24 mouse cellular contexts compared by ENCODE assay signal in genomic region chr3:129386522-129386921, GRCm38 (mm10). TPM values are rescaled to one million over a fixed set of nuclear protein-coding genes. Genes with fewer than 3 reads are reported as not detected.
A peak's percentile ranks its signal among the peaks of the same experiment; 100 is the strongest.
DNase-seq lines count a peak whose midpoint lies in the region; ATAC-seq lines count a peak whose summit lies in the region.
"Had no signal": no experiment of that assay in that cellular context is flagged by ENCODE, and none has a peak within 500 bp of the region (broad histone marks: within the 10 kb centered on the region; RNA-seq: fewer than 3 reads in every experiment).

No protein-coding gene starts in this region.

- no peaks in the 10 kb centered on the region for H3K36me3 ChIP-seq in forebrain, embryonic 12.5 days (replicated peaks)
- H3K36me3 ChIP-seq in forebrain, embryonic 10.5 days (replicated peaks) = no peaks in the 10 kb centered on the region
- H3K36me3 ChIP-seq in kidney, embryonic 14.5 days (ENCODE audit: control insufficient read depth, insufficient read depth, low read length) = no peaks in the 10 kb centered on the region
- no peaks in the 10 kb centered on the region for H3K36me3 ChIP-seq in kidney, embryonic 15.5 days
- no peaks in the 10 kb centered on the region for H3K36me3 ChIP-seq in midbrain, embryonic 13.5 days
- H3K36me3 ChIP-seq: embryonic facial prominence, embryonic 15.5 days; heart, embryonic 10.5 days had no signal

- H3K4me1 ChIP-seq in forebrain, embryonic 12.5 days = peaks cover 8% of the 10 kb centered on the region
- peaks cover 20% of the 10 kb centered on the region for H3K4me1 ChIP-seq in forebrain, embryonic 10.5 days
- H3K4me1 ChIP-seq in kidney, embryonic 14.5 days (ENCODE audit: control insufficient read depth, insufficient read depth, low read length) = peaks cover 8% of the 10 kb centered on the region
- H3K4me1 ChIP-seq in kidney, embryonic 15.5 days = peaks cover 25% of the 10 kb centered on the region; the same call in 1 of the 2 replicates
- H3K4me1 ChIP-seq in midbrain, embryonic 13.5 days (replicated peaks) = no peaks in the 10 kb centered on the region
- H3K4me1 ChIP-seq: heart, embryonic 10.5 days had no signal

- no peak overlapping the region for H3K4me3 ChIP-seq in forebrain, embryonic 12.5 days (replicated peaks)
- no peak overlapping the region for H3K4me3 ChIP-seq in forebrain, embryonic 10.5 days
- H3K4me3 ChIP-seq in kidney, embryonic 14.5 days (ENCODE audit: low read length) = no peak overlapping the region
- no peak overlapping the region for H3K4me3 ChIP-seq in kidney, embryonic 15.5 days (replicated peaks)
- H3K4me3 ChIP-seq in midbrain, embryonic 13.5 days (replicated peaks) = no peak overlapping the region
- H3K4me3 ChIP-seq: embryonic facial prominence, embryonic 15.5 days; erythroblast, embryonic 14.5 days; gastrocnemius, adult 2 months; heart, embryonic 10.5 days had no signal

- no peak for DNase-seq in forebrain, embryonic 10.5 days (ENCODE audit: extremely low spot score, low spot score)
- peak; percentile 42 for DNase-seq in forelimb bud, embryonic 11.5 days (ENCODE audit: low read depth, low spot score)
- peak; percentile 12 for DNase-seq in mesoderm, embryonic 11.5 days (ENCODE audit: low read depth, low spot score)
- no peak for DNase-seq in layer of hippocampus, adult 8-10 months (ENCODE audit: low spot score in 2 of 2)
- DNase-seq: adrenal gland, adult 2 months; adrenal gland, postnatal 25 days; cerebellum, adult 2 months; cerebellum, postnatal 10 days; forebrain, postnatal 0 days; gastrocnemius, adult 2 months; gastrocnemius, postnatal 25 days; heart, postnatal 10 days; heart, postnatal 4 days had no signal

- H3K4me2 ChIP-seq in forebrain, embryonic 12.5 days = no peak overlapping the region
- no peak overlapping the region for H3K4me2 ChIP-seq in kidney, embryonic 14.5 days (replicated peaks; ENCODE audit: low read depth, low read length)
- H3K4me2 ChIP-seq in kidney, embryonic 15.5 days = no peak overlapping the region
- H3K4me2 ChIP-seq in midbrain, embryonic 13.5 days (replicated peaks) = no peak overlapping the region
- H3K4me2 ChIP-seq: embryonic facial prominence, embryonic 15.5 days; hindbrain, embryonic 14.5 days had no signal

- no peak; the same call in 1 of the 2 replicates for ATAC-seq in forebrain, embryonic 12.5 days (ENCODE audit: low FRiP score)
- ATAC-seq in kidney, embryonic 14.5 days (ENCODE audit: low FRiP score, low TSS enrichment) = 0 out of 2 replicates have a peak, but pooled peaks have one; percentile 32
- no peak for ATAC-seq in kidney, embryonic 15.5 days (replicated peaks; ENCODE audit: low FRiP score)
- no peak for ATAC-seq in midbrain, embryonic 13.5 days
- ATAC-seq: forebrain, postnatal 0 days; intestine, embryonic 16.5 days had no signal

- no peaks in the 10 kb centered on the region for H3K27me3 ChIP-seq in forebrain, embryonic 12.5 days
- H3K27me3 ChIP-seq in forebrain, embryonic 10.5 days (ENCODE audit: poor library complexity, severe bottlenecking) = no peaks in the 10 kb centered on the region
- no peaks in the 10 kb centered on the region for H3K27me3 ChIP-seq in kidney, embryonic 14.5 days (ENCODE audit: control insufficient read depth, insufficient read depth, low read length)
- no peaks in the 10 kb centered on the region for H3K27me3 ChIP-seq in kidney, embryonic 15.5 days
- H3K27me3 ChIP-seq in midbrain, embryonic 13.5 days = no peaks in the 10 kb centered on the region
- H3K27me3 ChIP-seq: embryonic facial prominence, embryonic 15.5 days had no signal

- H3K9ac ChIP-seq in forebrain, embryonic 12.5 days = no peak overlapping the region
- no peak overlapping the region for H3K9ac ChIP-seq in kidney, embryonic 14.5 days (ENCODE audit: low read depth, low read length)
- no peak overlapping the region for H3K9ac ChIP-seq in kidney, embryonic 15.5 days
- H3K9ac ChIP-seq in midbrain, embryonic 13.5 days (replicated peaks) = no peak overlapping the region
- H3K9ac ChIP-seq: embryonic facial prominence, embryonic 15.5 days; forebrain, postnatal 0 days; hindbrain, embryonic 14.5 days had no signal

- H3K9me3 ChIP-seq in forebrain, embryonic 12.5 days = no peaks in the 10 kb centered on the region
- H3K9me3 ChIP-seq in forebrain, embryonic 10.5 days = peaks cover 3% of the 10 kb centered on the region; the same call in 1 of the 2 replicates
- H3K9me3 ChIP-seq in kidney, embryonic 14.5 days (ENCODE audit: control insufficient read depth, low read length) = no peaks in the 10 kb centered on the region
- no peaks in the 10 kb centered on the region for H3K9me3 ChIP-seq in kidney, embryonic 15.5 days (replicated peaks)
- H3K9me3 ChIP-seq in midbrain, embryonic 13.5 days = 0 out of 2 replicates have a peak, but pooled peaks cover 3% of the 10 kb centered on the region
- H3K9me3 ChIP-seq: embryonic facial prominence, embryonic 15.5 days; heart, embryonic 10.5 days had no signal

- 0 out of 2 replicates have a peak overlapping the region, but pooled peaks have one; percentile 13 for H3K27ac ChIP-seq in forebrain, embryonic 12.5 days
- no peak overlapping the region for H3K27ac ChIP-seq in forebrain, embryonic 10.5 days
- H3K27ac ChIP-seq in kidney, embryonic 14.5 days (ENCODE audit: low read depth, low read length) = no peak overlapping the region
- H3K27ac ChIP-seq in kidney, embryonic 15.5 days = no peak overlapping the region
- H3K27ac ChIP-seq in midbrain, embryonic 13.5 days = no peak overlapping the region
- H3K27ac ChIP-seq: embryonic facial prominence, embryonic 15.5 days; gastrocnemius, adult 2 months; heart, embryonic 10.5 days; hindbrain, embryonic 14.5 days had no signal

- WGBS in forebrain, embryonic 12.5 days = 32% methylated on average over 7 of the region's 7 CpGs
- WGBS in forebrain, embryonic 10.5 days = 44% methylated on average over 7 of the region's 7 CpGs
- 54% methylated on average over 7 of the region's 7 CpGs for WGBS in kidney, embryonic 14.5 days
- 52% methylated on average over 7 of the region's 7 CpGs for WGBS in kidney, embryonic 15.5 days
- WGBS in midbrain, embryonic 13.5 days = 46% methylated on average over 7 of the region's 7 CpGs

RNA-seq across cellular contexts. Expression of gene Enpep, which starts 54.0 kb away (rescaled TPM):
- polyA plus RNA-seq in forebrain, embryonic 12.5 days (2016; fragmentation: Nextera tagmentation; extraction: Ambion mirVana) = 0.73 and 1.5 TPM in 2 replicates
- not detected in 2 replicates for polyA plus RNA-seq in forebrain, embryonic 10.5 days (2016; fragmentation: Nextera tagmentation; extraction: Ambion mirVana)
- 45.1 and 66.4 TPM in 2 replicates for polyA plus RNA-seq in kidney, embryonic 14.5 days (2014; fragmentation: Nextera tagmentation; extraction: Ambion mirVana)
- 82.5 and 82.7 TPM in 2 replicates for polyA plus RNA-seq in kidney, embryonic 15.5 days (2015; fragmentation: Nextera tagmentation; extraction: Ambion mirVana)
- 1 to 10 TPM; 1.4 to 2.1 (median 1.8) TPM for total RNA-seq in layer of hippocampus, adult 8-10 months (2022)
- polyA plus RNA-seq in midbrain, embryonic 13.5 days (2015; fragmentation: Nextera tagmentation; extraction: Ambion mirVana) = 0.77 and 0.79 TPM in 2 replicates
- total RNA-seq: common myeloid progenitor, adult 5-6 weeks; granulocyte monocyte progenitor cell, adult 5-6 weeks had no signal
- polyA plus RNA-seq: erythroblast, embryonic 14.5 days had no signal

Comparison
In these comparisons a context has a peak if more than half of its experiments do, and no peak if none do; other contexts are left out.
1. DNase-seq: peak in forelimb bud, embryonic 11.5 days (single experiment) and mesoderm, embryonic 11.5 days (single experiment); none in forebrain, embryonic 10.5 days (single experiment) and layer of hippocampus, adult 8-10 months (0 of 2).
2. RNA of gene Enpep, which starts 54.0 kb away (polyA plus RNA-seq): 82.5 to 82.7 TPM in kidney, embryonic 15.5 days and 45.1 to 66.4 TPM in kidney, embryonic 14.5 days; 0.73 to 1.5 TPM in forebrain, embryonic 12.5 days, 0.77 to 0.79 TPM in midbrain, embryonic 13.5 days and not detected in forebrain, embryonic 10.5 days; every median in the first group is over 10 times any median in the second.